Mouse (Mus musculus) C2C12 (cell line): ENCODE measurements around the gene Lrrc29. TPM values are rescaled to one million over a fixed set of nuclear protein-coding genes. Genes with fewer than 3 reads are reported as not detected.

ENCODE experiments used
- H3K27me3 ChIP-seq: one replicate; pipeline ENCODE4 v1.6.1; 2011; ENCODE audit not compliant: control insufficient read depth, insufficient read depth, insufficient read length
- H3K36me3 ChIP-seq: one replicate; pipeline ENCODE4 v1.6.1; 2011; ENCODE audit not compliant: control insufficient read depth, insufficient read depth
- H3K4me3 ChIP-seq: one replicate; pipeline ENCODE4 v1.5.1; 2011; ENCODE audit warnings: mild to moderate bottlenecking, control low read depth; ENCODE audit not compliant: poor library complexity, insufficient read depth, severe bottlenecking
- H3K79me2 ChIP-seq: one replicate; pipeline ENCODE4 v1.6.1; 2011; ENCODE audit not compliant: control insufficient read depth, insufficient read depth
- H3K79me3 ChIP-seq: one replicate; pipeline ENCODE4 v1.6.1; 2011; ENCODE audit warnings: low read depth, control low read depth
- H3ac ChIP-seq: one replicate; pipeline ENCODE3; 2011; ENCODE audit warnings: low read depth; ENCODE audit not compliant: control insufficient read depth, insufficient read length
- CEBPB ChIP-seq: IDR thresholded peaks from one replicate; pipeline ENCODE4 v1.6.1; 2011; ENCODE audit warnings: low read depth, mild to moderate bottlenecking, control low read depth, moderate library complexity
- CTCF ChIP-seq: IDR thresholded peaks from one replicate; pipeline ENCODE4 v1.5.1; 2011; ENCODE audit not compliant: control insufficient read depth, insufficient read depth, insufficient read length
- FOSL1 ChIP-seq: IDR thresholded peaks from one replicate; pipeline ENCODE4 v1.8.0; 2011; ENCODE audit warnings: mild to moderate bottlenecking, low read length; ENCODE audit not compliant: poor library complexity, insufficient read depth, severe bottlenecking
- MAX ChIP-seq: IDR thresholded peaks from one replicate; pipeline ENCODE4 v1.6.1; 2011; ENCODE audit warnings: mild to moderate bottlenecking, control low read depth
- MYOD1 ChIP-seq: IDR thresholded peaks from one replicate; pipeline ENCODE4 v1.6.1; 2011; ENCODE audit warnings: low read depth; ENCODE audit not compliant: control insufficient read depth, insufficient read length
- MYOG ChIP-seq: IDR thresholded peaks from one replicate; pipeline ENCODE4 v1.6.1; 2011; ENCODE audit not compliant: control insufficient read depth, insufficient read length; ENCODE audit errors: extremely low read depth
- USF1 ChIP-seq: IDR thresholded peaks from one replicate; pipeline ENCODE4 v1.6.1; 2011; ENCODE audit warnings: low read depth, mild to moderate bottlenecking, control low read depth, moderate library complexity
- polyA plus RNA-seq: library from polyadenylated mRNA; unstranded; fragments of >200 nt; fragmentation: generic; extraction: Trizol; gene quantifications from one replicate; pipeline ENCODE4 v1.2.1, GENCODE M21; 2012; ENCODE audit warnings: missing spikeins

Lrrc29 gene
- polyA plus RNA-seq, 1 experiment = 0.69 TPM

- Histone ChIP-seq H3K36me3 (peaks cover 54% of the 10 kb centered on the region), H3K27me3 (no peaks in the 10 kb centered on the region), H3K4me3 (no peak overlapping the region), H3K79me2 (no peaks in the 10 kb centered on the region), H3K79me3 (no peaks in the 10 kb centered on the region), H3ac (no peak overlapping the region)
- TF ChIP-seq CTCF (no peak), MAX (no peak), MYOG (no peak), FOSL1 (no peak), USF1 (no peak), MYOD1 (no peak), CEBPB (no peak)
Measured at GRCm38 (mm10) chr8:105309142-105309847, 16.8 kb downstream of the Lrrc29 start.

GRCm38 (mm10) chr8:105308428-105308827 is 17.6 kb downstream of the Lrrc29 start:
- peaks cover 59% of the 10 kb centered on the region for H3K36me3 ChIP-seq
- H3K27me3 ChIP-seq = no peaks in the 10 kb centered on the region
- no peak overlapping the region for H3K4me3 ChIP-seq
- no peak overlapping the region for H3ac ChIP-seq
- no peak for TF ChIP-seq USF1
- TF ChIP-seq CTCF = no peak
- no peak for TF ChIP-seq FOSL1
- no peak for TF ChIP-seq MYOG
- no peak for TF ChIP-seq MAX
- no peak for TF ChIP-seq CEBPB
- no peak for TF ChIP-seq MYOD1
- no peaks in the 10 kb centered on the region for H3K79me3 ChIP-seq
- H3K79me2 ChIP-seq = no peaks in the 10 kb centered on the region

GRCm38 (mm10) chr8:105307670-105308069 is 18.4 kb downstream of the Lrrc29 start:
- Histone ChIP-seq H3K36me3 (peaks cover 65% of the 10 kb centered on the region), H3K27me3 (no peaks in the 10 kb centered on the region), H3K79me3 (peaks cover 3% of the 10 kb centered on the region), H3ac (no peak overlapping the region), H3K4me3 (no peak overlapping the region), H3K79me2 (peaks cover 3% of the 10 kb centered on the region)
- TF ChIP-seq MYOD1 (no peak), USF1 (no peak), CEBPB (no peak), CTCF (no peak)

DNA sequence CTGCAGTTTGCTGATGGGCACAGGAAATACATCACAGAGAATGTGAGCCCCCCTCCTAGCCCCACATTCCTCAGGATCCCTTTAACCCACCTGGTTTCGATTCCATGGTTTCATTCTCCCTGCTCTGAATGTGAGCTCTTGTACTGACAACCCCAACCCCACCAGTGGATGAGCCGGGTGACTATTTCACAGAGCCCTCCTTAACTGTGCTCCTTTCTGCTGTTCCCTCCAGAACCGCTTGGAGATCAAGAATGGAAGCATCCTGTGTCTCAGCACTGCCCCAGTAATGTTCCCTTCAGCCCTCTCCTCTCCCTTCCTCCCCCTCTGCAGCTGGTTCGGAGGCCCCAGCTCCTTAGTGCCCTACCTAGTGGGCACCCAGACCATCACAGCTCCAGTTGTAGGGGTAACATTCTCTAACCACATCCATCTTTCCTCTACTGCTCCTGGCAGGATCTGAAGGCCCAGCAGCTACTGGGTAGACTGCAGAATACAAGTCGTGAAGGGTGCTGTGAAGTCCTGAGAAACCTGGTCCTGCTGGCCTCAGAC is 19.9 kb downstream of the Lrrc29 start:
- no peak overlapping the region for H3ac ChIP-seq
- H3K4me3 ChIP-seq = no peak overlapping the region
- TF ChIP-seq MYOG (no peak), CTCF (no peak), USF1 (no peak), CEBPB (no peak), MYOD1 (no peak), FOSL1 (no peak), MAX (no peak)
- no peaks in the 10 kb centered on the region for H3K27me3 ChIP-seq
- peaks cover 4% of the 10 kb centered on the region for H3K79me3 ChIP-seq
- H3K79me2 ChIP-seq = peaks cover 16% of the 10 kb centered on the region
- peaks cover 70% of the 10 kb centered on the region for H3K36me3 ChIP-seq

GRCm38 (mm10) chr8:105305211-105306145 is 20.6 kb downstream of the Lrrc29 start, which contains the start of gene Elmo3:
Gene Elmo3 (plus strand): TSS chr8:105305601.
- H3K79me2 ChIP-seq = peaks cover 24% of the 10 kb centered on the region
- no peak within 1 kb of the TSS for H3ac ChIP-seq
- H3K4me3 ChIP-seq = no peak within 1 kb of the TSS
- H3K79me3 ChIP-seq = peaks cover 4% of the 10 kb centered on the region
- H3K36me3 ChIP-seq = peaks cover 71% of the 10 kb centered on the region
- TF ChIP-seq CEBPB = no peak
- no peak for TF ChIP-seq FOSL1
- TF ChIP-seq MAX = no peak
- no peak for TF ChIP-seq MYOD1
- TF ChIP-seq USF1 = no peak
- no peak for TF ChIP-seq MYOG
- no peak for TF ChIP-seq CTCF
- H3K27me3 ChIP-seq = no peaks in the 10 kb centered on the region
